Mouse (Mus musculus): ENCODE results near the gene Ccin. TPM values are rescaled to one million over a fixed set of nuclear protein-coding genes. Genes with fewer than 3 reads are reported as not detected.

Gene Ccin
- polyA plus RNA-seq, 1 experiment, result not detected

DNA sequence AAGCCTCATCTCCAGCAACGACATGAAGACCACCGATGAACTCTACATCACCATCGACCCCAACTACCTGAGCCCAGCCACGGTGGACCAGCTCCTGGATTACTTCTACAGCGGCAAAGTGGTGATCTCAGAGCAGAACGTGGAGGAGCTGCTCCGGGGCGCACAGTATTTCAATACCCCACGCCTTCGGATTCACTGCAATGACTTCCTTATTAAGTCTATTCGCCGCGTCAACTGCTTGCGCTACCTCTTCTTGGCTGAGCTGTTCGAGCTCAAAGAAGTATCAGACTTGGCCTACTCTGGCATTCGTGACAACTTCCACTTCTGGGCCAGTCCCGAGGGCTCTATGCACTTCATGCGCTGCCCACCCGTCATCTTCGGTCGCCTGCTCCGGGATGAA, 473 bp downstream of the Ccin start:
- H3K4me3 ChIP-seq (ENCODE audit: insufficient read depth, low read length), result no peak overlapping the region
- TF ChIP-seq CTCF (IDR thresholded peaks at IDR 0.05; ENCODE audit: low read depth, low read length), result no peak
- no peak for TF ChIP-seq POLR2A (IDR thresholded peaks at IDR 0.05; ENCODE audit: borderline replicate concordance, low read depth, low read length)
- H3K27ac ChIP-seq (ENCODE audit: insufficient read depth, low read depth, low read length), result no peak overlapping the region
- H3K4me1 ChIP-seq (ENCODE audit: control insufficient read depth, insufficient read depth, low read length), result 0 out of 2 replicates have a peak, but pooled peaks cover 3% of the 10 kb centered on the region

DNA sequence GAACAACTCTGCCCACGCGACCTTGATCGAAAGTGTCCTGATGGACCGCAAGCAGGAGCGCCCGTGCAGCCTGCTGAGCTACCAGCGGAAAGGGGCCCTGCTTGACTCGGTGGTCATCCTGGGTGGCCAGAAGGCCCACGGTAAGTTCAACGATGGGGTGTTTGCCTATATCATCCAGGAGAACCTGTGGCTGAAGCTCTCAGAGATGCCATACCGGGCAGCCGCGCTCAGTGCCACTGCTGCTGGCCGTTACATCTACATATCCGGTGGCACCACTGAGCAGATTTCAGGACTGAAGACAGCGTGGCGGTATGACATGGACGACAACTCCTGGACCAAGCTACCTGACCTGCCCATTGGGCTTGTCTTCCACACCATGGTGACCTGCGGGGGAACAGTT, 1.0 kb downstream of the Ccin start:
- Histone ChIP-seq H3K4me1 (ENCODE audit: control insufficient read depth, insufficient read depth, low read length) (0 out of 2 replicates have a peak, but pooled peaks cover 3% of the 10 kb centered on the region), H3K27ac (ENCODE audit: insufficient read depth, low read depth, low read length) (no peak overlapping the region), H3K4me3 (ENCODE audit: insufficient read depth, low read length) (no peak overlapping the region)
- TF ChIP-seq CTCF (IDR thresholded peaks at IDR 0.05; ENCODE audit: low read depth, low read length) (no peak), POLR2A (IDR thresholded peaks at IDR 0.05; ENCODE audit: borderline replicate concordance, low read depth, low read length) (no peak)

- Histone ChIP-seq H3K4me3 (ENCODE audit: insufficient read depth, low read length) (no peak overlapping the region), H3K27ac (ENCODE audit: insufficient read depth, low read depth, low read length) (no peak overlapping the region), H3K4me1 (ENCODE audit: control insufficient read depth, insufficient read depth, low read length) (no peaks in the 10 kb centered on the region)
- no peak for TF ChIP-seq POLR2A (IDR thresholded peaks at IDR 0.05; ENCODE audit: borderline replicate concordance, low read depth, low read length)
- TF ChIP-seq CTCF (IDR thresholded peaks at IDR 0.05; ENCODE audit: low read depth, low read length), result no peak
Observed at GRCm38 (mm10) chr4:43988976-43989375, 5.7 kb downstream of the Ccin start.

DNA sequence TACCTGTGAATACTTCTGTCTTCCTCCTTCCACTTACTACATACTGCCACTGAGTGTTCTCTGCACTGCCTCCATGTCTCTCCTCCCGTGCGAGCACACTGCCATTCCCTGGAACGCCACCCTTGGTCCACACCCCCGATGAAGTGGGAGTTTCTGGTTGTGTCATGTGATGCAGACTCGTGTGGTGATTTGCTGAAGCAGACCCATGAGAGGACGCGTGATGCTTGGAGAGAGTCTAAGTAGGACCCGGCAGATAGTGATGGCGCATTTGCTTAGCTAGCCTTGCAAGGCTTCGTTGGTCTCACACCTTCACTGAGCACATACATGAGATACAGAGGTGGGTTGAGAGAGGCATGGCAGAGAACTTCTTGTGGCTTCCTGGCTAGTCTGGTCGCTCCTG, 9.8 kb downstream of the Ccin start:
- Histone ChIP-seq H3K4me3 (ENCODE audit: insufficient read depth, low read length) (no peak overlapping the region), H3K27ac (ENCODE audit: insufficient read depth, low read depth, low read length) (no peak overlapping the region), H3K4me1 (ENCODE audit: control insufficient read depth, insufficient read depth, low read length) (no peaks in the 10 kb centered on the region)
- TF ChIP-seq CTCF (IDR thresholded peaks at IDR 0.05; ENCODE audit: low read depth, low read length), result no peak
- TF ChIP-seq POLR2A (IDR thresholded peaks at IDR 0.05; ENCODE audit: borderline replicate concordance, low read depth, low read length), result no peak

DNA sequence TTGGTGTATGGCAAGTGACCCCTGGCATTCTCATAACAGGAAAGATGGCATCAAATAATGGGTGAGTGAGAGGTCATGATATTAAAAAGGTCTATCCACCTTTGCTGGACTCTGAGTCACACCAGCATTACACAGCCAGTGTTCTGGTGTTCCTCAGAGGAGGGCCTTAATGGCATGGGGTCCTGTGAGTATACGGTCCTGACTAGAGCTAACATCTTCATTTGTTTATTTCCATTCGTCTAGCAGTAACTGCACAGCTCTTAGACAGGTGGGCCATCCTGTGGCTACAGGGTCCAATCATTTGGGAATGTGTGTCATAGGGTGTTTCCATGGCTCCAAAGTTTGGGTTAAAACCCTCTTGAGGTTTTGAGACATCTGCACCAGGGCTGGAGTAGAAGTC, 11.1 kb downstream of the Ccin start:
- no peak overlapping the region for H3K27ac ChIP-seq (ENCODE audit: insufficient read depth, low read depth, low read length)

DNA sequence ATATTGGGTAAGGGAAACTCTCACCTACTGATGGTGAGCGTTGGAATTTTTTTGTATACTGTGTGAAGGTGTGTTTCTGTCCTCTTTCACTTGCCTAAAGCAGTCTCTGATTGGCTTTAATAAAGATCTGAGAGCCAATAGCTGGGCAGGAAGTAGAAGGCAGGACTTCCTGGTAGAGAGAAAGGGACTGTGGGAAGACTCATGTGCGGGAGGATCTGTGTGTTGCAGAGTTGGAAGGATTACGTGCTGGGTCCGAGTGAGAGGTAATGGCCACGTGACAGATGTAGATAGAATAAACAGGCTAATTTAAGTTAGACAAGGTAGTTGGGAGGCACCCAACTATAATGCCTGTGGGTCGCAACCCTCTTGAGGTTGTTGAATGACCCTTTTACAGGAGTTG, 20.3 kb downstream of the Ccin start:
- TF ChIP-seq CTCF (IDR thresholded peaks at IDR 0.05; ENCODE audit: low read depth, low read length) (no peak), POLR2A (IDR thresholded peaks at IDR 0.05; ENCODE audit: borderline replicate concordance, low read depth, low read length) (no peak)
- no peak overlapping the region for H3K27ac ChIP-seq (ENCODE audit: insufficient read depth, low read depth, low read length)
- no peaks in the 10 kb centered on the region for H3K4me1 ChIP-seq (ENCODE audit: control insufficient read depth, insufficient read depth, low read length)
- no peak overlapping the region for H3K4me3 ChIP-seq (ENCODE audit: insufficient read depth, low read length)

More for the DNA sequence above, 11.1 kb downstream of the Ccin start:
- Histone ChIP-seq H3K4me3 (ENCODE audit: insufficient read depth, low read length) (no peak overlapping the region), H3K4me1 (ENCODE audit: control insufficient read depth, insufficient read depth, low read length) (no peaks in the 10 kb centered on the region)
- TF ChIP-seq CTCF (IDR thresholded peaks at IDR 0.05; ENCODE audit: low read depth, low read length) (no peak), POLR2A (IDR thresholded peaks at IDR 0.05; ENCODE audit: borderline replicate concordance, low read depth, low read length) (no peak)

DNA sequence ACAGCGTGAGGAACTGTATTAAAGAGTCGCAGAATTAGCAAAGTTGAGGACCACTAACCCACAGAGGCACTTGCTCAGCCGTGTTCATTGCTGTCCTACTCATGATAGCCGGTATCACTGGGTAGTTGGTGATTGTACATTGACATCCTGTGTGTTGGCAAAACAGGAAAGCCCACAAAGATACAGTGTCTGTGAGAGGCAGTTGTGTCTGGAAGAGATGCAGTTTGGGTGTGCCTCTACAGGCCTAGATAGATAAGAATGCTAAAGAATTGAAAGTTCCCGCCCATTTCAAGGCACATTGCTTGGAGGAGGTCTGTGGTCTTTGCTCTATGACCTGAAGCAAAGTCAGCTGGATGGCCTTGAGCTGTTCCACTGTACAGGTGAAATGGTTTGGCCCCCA, 20.8 kb downstream of the Ccin start, which contains the start of gene Clta:
Gene Clta (plus strand): TSS at position 327 of the 400 bp plus-strand sequence.
- no peak for TF ChIP-seq CTCF (IDR thresholded peaks at IDR 0.05; ENCODE audit: low read depth, low read length)
- no peak for TF ChIP-seq POLR2A (IDR thresholded peaks at IDR 0.05; ENCODE audit: borderline replicate concordance, low read depth, low read length)
- H3K27ac ChIP-seq (ENCODE audit: insufficient read depth, low read depth, low read length), result no peak within 1 kb of the TSS
- no peak within 1 kb of the TSS for H3K4me3 ChIP-seq (ENCODE audit: insufficient read depth, low read length)
- no peaks in the 10 kb centered on the region for H3K4me1 ChIP-seq (ENCODE audit: control insufficient read depth, insufficient read depth, low read length)

DNA sequence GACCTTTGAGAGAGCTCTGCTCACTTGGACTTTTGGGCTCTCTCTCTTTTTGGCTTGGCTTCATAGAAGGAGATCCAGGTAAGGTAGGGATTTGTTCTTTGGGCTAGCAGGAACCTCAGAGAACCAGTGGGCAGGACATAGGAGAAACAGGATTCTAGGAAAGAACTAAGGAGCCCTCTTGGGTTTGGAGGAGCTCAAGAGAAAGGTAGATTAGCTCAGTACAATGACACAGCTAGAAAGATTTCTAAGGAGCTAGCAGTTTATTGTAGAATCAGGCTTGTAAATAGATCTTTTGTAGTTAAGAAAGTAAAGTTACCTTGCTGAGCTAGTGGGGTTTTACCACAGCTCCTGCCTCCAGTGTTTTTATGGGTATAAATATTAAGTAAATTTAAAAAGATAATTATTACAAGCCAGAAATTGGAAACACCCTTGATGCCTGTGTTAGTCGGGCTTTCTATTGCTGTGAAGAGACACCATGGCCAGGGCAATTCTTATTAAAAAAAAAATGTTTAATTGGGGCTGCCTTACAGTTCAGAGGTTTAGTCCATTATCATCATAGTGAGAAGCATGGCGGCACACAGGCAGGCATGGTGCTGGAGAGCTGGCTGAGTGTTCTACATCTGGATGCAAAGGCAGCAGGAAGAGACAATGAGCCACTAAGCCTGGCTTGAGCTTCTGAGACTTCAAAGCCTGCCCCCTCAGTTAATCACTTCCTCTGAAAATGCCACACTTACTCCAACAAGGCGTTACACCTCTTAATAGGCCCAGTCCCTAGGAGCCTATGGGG, 21.5 kb downstream of the Ccin start:
- no peak overlapping the region for H3K27ac ChIP-seq (ENCODE audit: insufficient read depth, low read depth, low read length)
- no peak overlapping the region for H3K4me3 ChIP-seq (ENCODE audit: insufficient read depth, low read length)
- TF ChIP-seq CTCF (IDR thresholded peaks at IDR 0.05; ENCODE audit: low read depth, low read length) (no peak), POLR2A (IDR thresholded peaks at IDR 0.05; ENCODE audit: borderline replicate concordance, low read depth, low read length) (no peak)
- H3K4me1 ChIP-seq (ENCODE audit: control insufficient read depth, insufficient read depth, low read length), result no peaks in the 10 kb centered on the region

DNA sequence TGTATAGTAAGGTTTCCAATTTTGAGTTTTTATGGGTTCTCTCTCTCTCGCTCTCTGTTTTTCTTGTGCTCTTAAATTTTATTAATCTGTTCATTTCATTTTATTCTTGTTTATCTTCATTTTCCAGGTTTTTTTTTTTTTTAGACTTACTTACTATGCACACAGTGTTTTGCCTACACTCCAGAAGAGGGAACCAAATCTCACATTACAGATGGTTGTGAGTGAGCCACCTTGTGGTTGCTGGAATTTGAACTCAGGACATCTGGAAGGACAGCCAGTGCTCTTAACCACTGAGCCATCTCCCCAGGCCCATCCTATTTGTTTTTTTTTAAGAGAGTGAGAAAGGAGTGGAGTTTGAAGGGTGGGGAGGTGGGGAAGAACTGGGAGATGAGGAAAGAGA, 26.9 kb downstream of the Ccin start:
- Histone ChIP-seq H3K27ac (ENCODE audit: insufficient read depth, low read depth, low read length) (no peak overlapping the region), H3K4me3 (ENCODE audit: insufficient read depth, low read length) (no peak overlapping the region), H3K4me1 (ENCODE audit: control insufficient read depth, insufficient read depth, low read length) (0 out of 2 replicates have a peak, but pooled peaks cover 3% of the 10 kb centered on the region)
- no peak for TF ChIP-seq POLR2A (IDR thresholded peaks at IDR 0.05; ENCODE audit: borderline replicate concordance, low read depth, low read length)
- no peak for TF ChIP-seq CTCF (IDR thresholded peaks at IDR 0.05; ENCODE audit: low read depth, low read length)

- Histone ChIP-seq H3K27ac (ENCODE audit: insufficient read depth, low read depth, low read length) (no peak overlapping the region), H3K4me3 (ENCODE audit: insufficient read depth, low read length) (no peak overlapping the region), H3K4me1 (ENCODE audit: control insufficient read depth, insufficient read depth, low read length) (peaks cover 6% of the 10 kb centered on the region; the same call in 1 of the 2 replicates)
- TF ChIP-seq CTCF (IDR thresholded peaks at IDR 0.05; ENCODE audit: low read depth, low read length) (no peak), POLR2A (IDR thresholded peaks at IDR 0.05; ENCODE audit: borderline replicate concordance, low read depth, low read length) (no peak)
Observed at GRCm38 (mm10) chr4:44010893-44011292, 27.6 kb downstream of the Ccin start.
